Mouse (Mus musculus): Measurements from ENCODE around the gene Hoxc9.

DNA sequence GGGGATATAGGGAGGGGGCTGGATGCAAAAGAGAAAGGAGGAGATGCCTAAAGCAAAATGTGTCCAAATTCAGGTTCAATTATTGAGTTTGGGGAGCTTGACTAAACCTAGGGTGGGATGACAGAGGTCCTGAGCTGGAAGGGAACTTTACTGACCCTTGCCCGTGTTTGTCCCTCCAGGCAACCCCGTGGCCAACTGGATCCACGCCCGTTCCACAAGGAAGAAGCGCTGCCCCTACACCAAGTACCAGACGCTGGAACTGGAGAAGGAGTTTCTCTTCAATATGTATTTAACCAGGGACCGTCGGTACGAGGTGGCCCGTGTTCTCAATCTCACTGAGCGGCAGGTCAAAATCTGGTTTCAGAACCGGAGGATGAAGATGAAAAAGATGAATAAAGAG is 7.5 kb downstream of the Hoxc9 start:
- TF ChIP-seq CTCF (IDR thresholded peaks at IDR 0.05; ENCODE audit: low read depth) (no peak), EP300 (optimal IDR thresholded peaks at IDR 0.05) (no peak)

Measured in stomach, postnatal 0 days (tissue).